Mouse (Mus musculus) splenic B cell, adult 2 months (primary cell): ENCODE measurements around the gene Fhod1.
A peak's percentile ranks its signal among the peaks of the same experiment; 100 is the strongest.

ENCODE experiments used
- DNase-seq: peaks from one replicate; pipeline ENCODE4 v3.0.0-alpha.2; 2011; ENCODE audit warnings: low read depth, low spot score
- H3K27me3 ChIP-seq: 2 replicates; pipeline ENCODE4 v1.6.1; 2012; ENCODE audit warnings: mild to moderate bottlenecking, low read length, moderate library complexity, mixed read lengths; ENCODE audit not compliant: control insufficient read depth, poor library complexity, insufficient read depth, severe bottlenecking
- H3K36me3 ChIP-seq: 2 replicates; pipeline ENCODE4 v1.6.1; 2012; ENCODE audit warnings: mild to moderate bottlenecking, low read length, moderate library complexity, mixed read lengths; ENCODE audit not compliant: control insufficient read depth, poor library complexity, insufficient read depth, severe bottlenecking

Gene Fhod1

GRCm38 (mm10) chr8:105341399-105341798 lies 6.4 kb downstream of the Fhod1 start:
- no peaks in the 10 kb centered on the region for H3K27me3 ChIP-seq
- H3K36me3 ChIP-seq = peaks cover 5% of the 10 kb centered on the region; the same call in 1 of the 2 replicates
- DNase-seq = no peak

DNA sequence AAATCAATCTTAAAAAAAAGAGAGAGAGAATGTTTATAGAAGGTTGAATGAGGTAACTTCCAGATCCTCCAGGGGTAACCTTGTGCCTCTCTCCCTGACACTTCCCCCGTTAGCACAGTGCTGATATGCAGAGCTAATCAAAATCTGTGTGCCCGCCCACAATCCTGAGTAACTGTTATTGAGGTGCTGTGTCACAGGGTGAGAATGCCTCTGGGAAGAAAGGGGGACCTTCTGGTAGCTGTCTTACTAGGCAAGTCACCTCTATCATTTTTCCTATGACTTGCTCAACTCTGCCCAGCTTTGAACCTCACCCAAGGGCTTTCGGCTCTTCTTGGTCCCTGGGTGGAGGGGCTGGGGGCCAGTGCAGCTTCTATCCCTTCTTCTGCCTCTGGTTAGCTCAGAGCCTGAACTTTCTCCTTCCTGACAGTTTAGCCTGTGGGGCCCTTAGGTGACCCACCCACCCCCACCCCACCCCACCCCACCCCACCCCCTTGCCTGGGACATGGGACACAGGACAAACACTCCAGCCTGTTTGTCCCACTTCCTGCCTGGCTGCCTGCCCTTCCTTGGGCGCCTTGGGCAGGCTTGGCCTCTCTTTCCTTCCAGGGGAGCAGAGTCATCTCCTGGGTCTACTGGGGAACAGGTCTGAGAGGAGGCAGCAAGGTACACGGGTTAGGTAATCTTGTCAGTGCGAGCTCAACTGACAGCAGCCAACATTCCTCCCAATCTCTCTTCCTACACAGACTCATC lies 7.7 kb downstream of the Fhod1 start:
- no peak for DNase-seq
- Histone ChIP-seq H3K27me3 (no peaks in the 10 kb centered on the region), H3K36me3 (peaks cover 7% of the 10 kb centered on the region; the same call in 1 of the 2 replicates)

- Histone ChIP-seq H3K36me3 (peaks cover 9% of the 10 kb centered on the region), H3K27me3 (no peaks in the 10 kb centered on the region)
- DNase-seq = no peak
These were observed 8.8 kb downstream of the Fhod1 start for GRCm38 (mm10) chr8:105338992-105339391.

GRCm38 (mm10) chr8:105336373-105337130 lies 11.2 kb downstream of the Fhod1 start:
- no peak for DNase-seq
- peaks cover 13% of the 10 kb centered on the region for H3K36me3 ChIP-seq
- no peaks in the 10 kb centered on the region for H3K27me3 ChIP-seq

DNA sequence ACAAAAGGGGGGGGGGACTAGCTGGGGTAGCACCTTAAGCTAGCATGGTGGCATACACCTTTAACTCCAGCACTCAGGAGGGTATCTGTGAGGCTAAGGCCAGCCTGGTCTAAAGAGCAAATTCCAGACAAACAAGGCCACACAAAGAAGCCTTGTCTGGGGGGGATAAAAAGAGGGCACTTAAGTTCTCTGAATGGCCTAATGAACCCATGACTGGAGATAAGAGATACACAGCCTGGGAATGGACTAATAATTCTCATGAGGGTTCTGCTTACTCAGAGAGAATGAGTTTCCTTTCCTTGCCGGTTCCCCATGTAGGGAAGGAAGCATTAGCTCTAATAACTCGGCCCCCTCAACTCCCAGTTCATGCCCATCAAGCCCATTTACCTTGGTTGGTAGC lies 15.2 kb downstream of the Fhod1 start:
- Histone ChIP-seq H3K27me3 (no peaks in the 10 kb centered on the region), H3K36me3 (peaks cover 18% of the 10 kb centered on the region)
- no peak for DNase-seq

GRCm38 (mm10) chr8:105331931-105332330 lies 15.8 kb downstream of the Fhod1 start:
- DNase-seq = no peak
- Histone ChIP-seq H3K27me3 (no peaks in the 10 kb centered on the region), H3K36me3 (peaks cover 14% of the 10 kb centered on the region)

DNA sequence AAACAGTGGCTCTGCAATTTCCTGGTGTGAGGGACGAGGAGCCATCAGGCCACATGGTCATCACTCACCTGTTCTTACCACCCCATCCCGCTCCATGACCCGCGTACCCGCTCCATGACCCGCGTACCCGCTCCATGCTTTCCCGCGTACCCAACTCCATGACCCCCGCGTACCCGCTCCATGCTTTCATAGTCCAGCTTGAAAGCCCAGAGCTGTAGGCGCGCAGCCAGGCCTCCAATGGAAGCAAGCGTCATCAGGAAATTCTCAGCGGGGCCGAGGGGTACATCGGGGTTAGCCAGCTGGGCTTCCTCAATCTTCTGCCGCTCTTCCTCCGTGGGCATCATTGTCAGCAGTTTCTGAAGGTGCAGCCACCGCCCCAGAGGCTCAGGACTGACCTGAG lies 16.3 kb downstream of the Fhod1 start:
- Histone ChIP-seq H3K27me3 (no peaks in the 10 kb centered on the region), H3K36me3 (peaks cover 14% of the 10 kb centered on the region)
- DNase-seq = no peak

- H3K27me3 ChIP-seq = no peaks in the 10 kb centered on the region
- no peak for DNase-seq
- H3K36me3 ChIP-seq = peaks cover 12% of the 10 kb centered on the region
These were observed 17.4 kb downstream of the Fhod1 start for GRCm38 (mm10) chr8:105330325-105330724.

DNA sequence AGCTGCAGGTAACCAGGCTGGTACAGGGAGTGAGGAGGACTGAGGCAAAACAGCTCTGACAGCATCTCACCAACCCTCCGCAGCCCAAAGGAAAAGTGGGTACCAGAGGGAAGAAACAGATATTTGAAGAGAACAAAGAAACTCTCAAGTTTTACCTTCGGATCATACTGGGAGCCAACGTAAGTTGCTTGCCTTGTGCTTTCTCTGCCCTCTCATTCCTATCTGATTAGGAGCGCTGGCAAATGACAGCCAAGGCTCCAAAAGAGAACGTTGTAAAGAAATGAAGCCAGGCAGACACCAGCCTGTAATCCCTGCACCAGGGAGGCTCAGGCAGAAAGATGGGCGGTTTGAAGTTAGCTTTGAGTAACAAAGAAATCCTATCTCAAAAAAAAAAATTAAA lies 20.8 kb downstream of the Fhod1 start:
- Histone ChIP-seq H3K36me3 (peaks cover 6% of the 10 kb centered on the region), H3K27me3 (no peaks in the 10 kb centered on the region)
- no peak for DNase-seq

DNA sequence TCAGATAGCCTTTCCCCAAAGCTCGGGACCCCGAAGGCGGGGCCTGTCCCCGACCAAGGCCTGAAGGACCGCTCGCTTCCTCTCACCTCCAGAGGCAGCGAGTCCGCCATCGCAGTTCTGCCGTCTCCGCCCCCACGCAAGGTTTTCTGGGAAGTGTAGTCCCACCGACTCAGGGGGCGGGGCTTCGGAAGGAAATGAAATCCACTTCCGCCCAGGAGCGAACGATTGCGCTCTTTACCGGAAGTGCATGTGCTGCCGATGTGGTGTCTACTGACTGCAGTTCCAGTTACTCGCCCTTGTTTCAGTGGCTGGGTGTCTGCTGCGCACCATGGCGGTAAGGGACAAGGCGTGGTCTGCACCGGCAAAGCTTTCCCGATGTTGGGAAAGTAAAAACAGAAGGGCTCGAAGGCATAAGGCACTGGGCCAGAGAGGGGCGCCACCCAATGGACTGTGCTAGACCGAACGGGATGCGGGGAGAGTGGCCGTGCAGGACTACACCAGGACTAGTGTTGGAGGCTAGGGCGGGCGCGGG lies 21.5 kb downstream of the Fhod1 start, which contains the start of the genes Lrrc29 and Tmem208:
Gene Lrrc29, minus strand, starts transcription at position 138 of the 532 bp plus-strand sequence.
Gene Tmem208, plus strand, starts transcription at position 214 of the 532 bp plus-strand sequence.
- peak; percentile 97 for DNase-seq
- no peaks in the 10 kb centered on the region for H3K27me3 ChIP-seq
- peaks cover 6% of the 10 kb centered on the region for H3K36me3 ChIP-seq

DNA sequence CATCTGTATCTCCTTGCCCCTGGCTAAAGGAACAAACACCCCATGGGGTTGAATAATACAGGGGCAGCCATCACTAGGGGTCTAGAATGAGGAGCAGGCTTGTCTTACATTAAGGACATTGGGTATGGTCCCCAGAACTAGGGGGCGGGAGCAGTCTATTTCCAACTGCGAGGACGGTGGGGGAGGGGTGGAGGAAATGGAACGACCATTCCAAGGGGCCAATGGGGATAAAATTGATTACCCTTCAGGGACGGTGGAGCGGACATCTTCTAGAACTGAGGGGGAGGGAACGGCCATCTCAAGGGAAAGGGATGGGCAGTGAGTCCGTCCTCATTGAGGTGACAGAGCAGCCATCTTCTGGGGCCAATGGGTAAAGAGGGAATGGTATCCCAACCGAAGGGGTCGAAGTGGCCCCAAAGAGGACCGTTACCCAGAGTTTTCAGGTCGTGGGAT lies 22.1 kb downstream of the Fhod1 start:
- Histone ChIP-seq H3K27me3 (no peaks in the 10 kb centered on the region), H3K36me3 (peaks cover 6% of the 10 kb centered on the region)
- DNase-seq = no peak

DNA sequence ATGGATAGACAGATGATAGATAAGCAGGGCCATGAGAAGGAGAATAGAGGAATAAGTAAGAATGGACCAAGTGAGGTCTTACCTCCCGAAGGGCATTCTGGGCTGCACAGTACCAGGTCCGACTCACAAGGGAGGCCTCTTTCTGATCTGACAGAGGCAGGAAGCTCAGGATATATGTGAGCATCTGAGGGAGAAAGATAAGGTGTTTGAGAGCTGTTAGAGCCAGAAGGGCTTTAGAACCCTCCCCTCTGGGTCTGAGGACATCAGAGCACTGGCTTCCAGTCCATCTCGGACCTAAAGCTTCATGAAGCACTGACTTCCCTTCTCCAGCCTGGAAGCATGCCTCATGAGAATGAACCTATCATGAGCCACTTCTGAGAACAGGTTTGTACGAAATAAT lies 24.6 kb downstream of the Fhod1 start:
- no peak for DNase-seq
- Histone ChIP-seq H3K27me3 (no peaks in the 10 kb centered on the region), H3K36me3 (peaks cover 3% of the 10 kb centered on the region)

- no peak for DNase-seq
- Histone ChIP-seq H3K27me3 (no peaks in the 10 kb centered on the region), H3K36me3 (peaks cover 2% of the 10 kb centered on the region; the same call in 1 of the 2 replicates)
These were observed 29.0 kb downstream of the Fhod1 start for GRCm38 (mm10) chr8:105318662-105319190.

- DNase-seq = no peak
- Histone ChIP-seq H3K36me3 (peaks cover 2% of the 10 kb centered on the region; the same call in 1 of the 2 replicates), H3K27me3 (no peaks in the 10 kb centered on the region)
These were observed 29.8 kb downstream of the Fhod1 start for GRCm38 (mm10) chr8:105317941-105318340.
